ENCODE assay signal across 8 mouse cellular contexts in the genomic region with DNA sequence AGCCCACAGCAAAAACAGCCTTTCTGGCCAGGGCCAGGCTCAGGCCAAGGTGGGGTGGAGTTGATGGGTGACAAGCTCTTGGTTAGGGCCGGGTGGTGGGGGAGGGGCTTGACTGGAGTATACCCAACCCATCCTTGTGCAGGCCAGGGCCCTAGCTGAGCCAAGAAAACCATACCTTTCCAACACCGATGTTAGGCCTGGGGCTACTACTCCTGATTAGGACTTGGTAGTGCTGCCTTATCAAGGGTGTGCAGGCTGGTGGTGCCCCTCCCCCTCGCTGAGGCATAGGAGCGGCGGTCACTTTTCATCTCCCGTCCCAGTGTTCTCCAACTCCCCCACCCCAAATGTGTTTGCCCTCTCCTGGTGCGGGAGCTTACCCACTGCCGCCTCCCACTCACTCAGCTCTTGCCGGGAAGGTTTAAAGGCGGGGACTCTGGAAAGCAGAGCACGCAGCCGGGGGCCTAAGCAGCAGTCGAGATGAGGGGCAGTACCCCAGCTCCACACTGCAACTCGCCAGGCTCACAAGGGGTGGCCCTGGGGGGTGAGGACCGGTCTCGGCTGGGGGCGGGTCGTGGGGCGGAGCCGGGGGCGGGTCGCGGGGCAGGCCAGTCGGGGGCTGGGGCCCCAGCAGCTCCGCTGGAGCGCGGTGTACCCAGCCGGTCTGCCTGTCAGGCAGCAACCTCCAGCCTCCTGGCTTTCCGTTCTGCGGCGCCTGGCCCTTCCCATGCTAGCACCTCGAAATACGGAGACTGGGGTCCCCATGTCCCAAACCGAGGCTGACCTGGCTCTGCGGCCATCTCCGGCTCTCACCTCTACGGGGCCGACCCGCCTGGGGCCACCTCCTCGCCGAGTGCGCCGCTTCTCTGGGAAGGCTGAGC. TPM values are rescaled to one million over a fixed set of nuclear protein-coding genes. Genes with fewer than 3 reads are reported as not detected.
DNase-seq lines count a peak whose midpoint lies in the region; ATAC-seq and TF ChIP-seq lines count a peak whose summit lies in the region.

A gene (plus strand): TSS at position 620 of the 878 bp plus-strand sequence.

- peak within 1 kb of the TSS; percentile 97 for H3K4me2 ChIP-seq in intestine, embryonic 15.5 days (replicated peaks)
- peak within 1 kb of the TSS; percentile 87 for H3K4me2 ChIP-seq in liver, postnatal 0 days (ENCODE audit: low read depth, low read length)

- no peak for TF ChIP-seq CTCF in liver, postnatal 0 days (IDR thresholded peaks at IDR 0.05; ENCODE audit: low read depth)
- no peak for TF ChIP-seq CTCF in olfactory bulb, adult 2 months (IDR thresholded peaks at IDR 0.05; ENCODE audit: insufficient read depth, low read depth, low read length)

- under 1% methylated on average over 43 of the region's 43 CpGs for WGBS in intestine, embryonic 15.5 days
- WGBS in liver, postnatal 0 days (ENCODE audit: insufficient replicate concordance): under 1% methylated on average over 37 of the region's 43 CpGs
- 1% methylated on average over 43 of the region's 43 CpGs for WGBS in olfactory bulb, adult 2 months

- no peaks in the 10 kb centered on the region for H3K9me3 ChIP-seq in intestine, embryonic 15.5 days
- H3K9me3 ChIP-seq in liver, postnatal 0 days (ENCODE audit: low read length): no peaks in the 10 kb centered on the region

- 0 out of 2 replicates have a peak, but pooled peaks have one; percentile 20 for TF ChIP-seq POLR2A in olfactory bulb, adult 2 months (IDR thresholded peaks at IDR 0.05; ENCODE audit: insufficient read depth, low read depth, low read length)

- H3K9ac ChIP-seq in intestine, embryonic 15.5 days: peak within 1 kb of the TSS; percentile 81
- peak within 1 kb of the TSS; percentile 68 for H3K9ac ChIP-seq in liver, postnatal 0 days (replicated peaks)

- H3K4me1 ChIP-seq in intestine, embryonic 15.5 days (replicated peaks): peaks cover 46% of the 10 kb centered on the region
- H3K4me1 ChIP-seq in liver, postnatal 0 days (ENCODE audit: insufficient read depth): peaks cover 44% of the 10 kb centered on the region
- peaks cover 40% of the 10 kb centered on the region for H3K4me1 ChIP-seq in olfactory bulb, adult 2 months (ENCODE audit: control insufficient read depth, insufficient read depth, low read length)

- peaks cover 13% of the 10 kb centered on the region for H3K36me3 ChIP-seq in intestine, embryonic 15.5 days
- H3K36me3 ChIP-seq in liver, postnatal 0 days (replicated peaks; ENCODE audit: insufficient read depth, low read length): peaks cover 25% of the 10 kb centered on the region

- peak; percentile 51 to 57 for DNase-seq in layer of hippocampus, postnatal 10 days (ENCODE audit: low spot score in 2 of 2)
- DNase-seq in layer of hippocampus, postnatal 36 days: no peak
- peak; percentile 52 for DNase-seq in brain, adult 2 months (ENCODE audit: low read depth, low spot score)
- peak; percentile 58 for DNase-seq in gastrocnemius, postnatal 25 days
- peak; percentile 84 for DNase-seq in liver, postnatal 0 days
- peak; percentile 93 for DNase-seq in yolk sac, embryonic 10.5 days (ENCODE audit: low spot score)

- peaks cover 7% of the 10 kb centered on the region; the same call in 1 of the 2 replicates for H3K27me3 ChIP-seq in intestine, embryonic 15.5 days (replicated peaks)
- peaks cover 32% of the 10 kb centered on the region for H3K27me3 ChIP-seq in liver, postnatal 0 days (ENCODE audit: insufficient read depth, low read length)

- H3K27ac ChIP-seq in intestine, embryonic 15.5 days: peak within 1 kb of the TSS; percentile 90
- peak within 1 kb of the TSS; percentile 72 for H3K27ac ChIP-seq in liver, postnatal 0 days (ENCODE audit: low read depth)
- H3K27ac ChIP-seq in olfactory bulb, adult 2 months (ENCODE audit: insufficient read depth, low read depth, low read length): no peak within 1 kb of the TSS

- peak; percentile 84 for TF ChIP-seq EP300 in liver, postnatal 0 days (IDR thresholded peaks at IDR 0.05; ENCODE audit: low read depth)

- peak; percentile 90 for ATAC-seq in intestine, embryonic 15.5 days
- peak; percentile 87 for ATAC-seq in liver, postnatal 0 days

- H3K4me3 ChIP-seq in intestine, embryonic 15.5 days (replicated peaks): peak within 1 kb of the TSS; percentile 72
- H3K4me3 ChIP-seq in liver, postnatal 0 days (ENCODE audit: low read depth, low read length): peak within 1 kb of the TSS; percentile 64
- H3K4me3 ChIP-seq in olfactory bulb, adult 2 months (ENCODE audit: insufficient read depth, low read depth, low read length): peak within 1 kb of the TSS; percentile 54

RNA-seq across cellular contexts. Expression of the gene that starts here (rescaled TPM):
- 1 to 10 TPM; 3.4 to 4.5 TPM for total RNA-seq in layer of hippocampus, postnatal 10 days (2021)
- total RNA-seq in layer of hippocampus, postnatal 36 days (2021): 1 to 10 TPM; 6.4 to 8.3 TPM
- total RNA-seq in gastrocnemius, postnatal 25 days (2021): under 1 TPM in 1 of 2 experiments, not detected in 1; 0.48 TPM
- polyA plus RNA-seq in intestine, embryonic 15.5 days (2015; fragmentation: Nextera tagmentation; extraction: Ambion mirVana): 12.3 and 12.7 TPM in 2 replicates
- 1.6 and 2.2 TPM in 2 replicates for polyA plus RNA-seq in liver, postnatal 0 days (2015; fragmentation: Nextera tagmentation; extraction: Ambion mirVana)
- not detected in 2 replicates for polyA plus RNA-seq in olfactory bulb, adult 2 months (2012; ENCODE audit: insufficient read depth, insufficient read length, low replicate concordance, missing spikeins)

Comparison
In these comparisons a context has a peak if more than half of its experiments do, and no peak if none do; other contexts are left out.
1. DNase-seq: peak in layer of hippocampus, postnatal 10 days (2 of 2), brain, adult 2 months (single experiment), liver, postnatal 0 days (single experiment) and yolk sac, embryonic 10.5 days (single experiment); none in layer of hippocampus, postnatal 36 days (0 of 2).
2. Peak in DNase-seq in gastrocnemius, postnatal 25 days; RNA of the gene not detected or under 1 TPM.
3. Peak in every context shown above with its lines, with median percentiles within 50 percentile points of each other: H3K4me3 ChIP-seq.